Mouse (Mus musculus) Patski (cell line): ENCODE measurements at regions not wholly inside any gene's neighbourhood (a gene's known extent, or its start where the extent isn't known, plus 50 kb on each side); places are given as distances from the start of the nearest gene placed in this dataset.

Experiments used
- ATAC-seq: fragments of 100-300 bp; one replicate; pipeline ENCODE4 v1.8.0; 2021
- CTCF ChIA-PET: fragments of 350-600 bp; sonication (Branson Sonifier 250); formaldehyde crosslinking; loops from one replicate; lab custom pipeline; 2022; ENCODE audit warnings: inconsistent platforms; lab: Charles Lee
- POLR2A ChIA-PET: fragments of 350-600 bp; sonication (Branson Sonifier 250); formaldehyde crosslinking; loops from one replicate; lab custom pipeline; 2022; ENCODE audit warnings: antibody characterized with exemption, inconsistent platforms; lab: Charles Lee
- DNase-seq: peaks from one replicate; pipeline ENCODE4 v3.0.0-alpha.2; 2011; ENCODE audit warnings: low read depth, low spot score
- H3K27me3 ChIP-seq: fragments of 371-371 bp; one replicate; pipeline ENCODE4 v1.5.1; 2021
- CTCF ChIP-seq: fragments of 100-300 bp; IDR thresholded peaks from one replicate; pipeline ENCODE4 v1.5.1; 2021
- in situ Hi-C: fragments of 300-500 bp; cut with MboI; formaldehyde crosslinking; loops from 3 replicates; pipeline ENCODE4 v1.11.1; 2018; ENCODE audit warnings: low pct_unique_long_range_greater_than_20kb, mixed read lengths

DNA sequence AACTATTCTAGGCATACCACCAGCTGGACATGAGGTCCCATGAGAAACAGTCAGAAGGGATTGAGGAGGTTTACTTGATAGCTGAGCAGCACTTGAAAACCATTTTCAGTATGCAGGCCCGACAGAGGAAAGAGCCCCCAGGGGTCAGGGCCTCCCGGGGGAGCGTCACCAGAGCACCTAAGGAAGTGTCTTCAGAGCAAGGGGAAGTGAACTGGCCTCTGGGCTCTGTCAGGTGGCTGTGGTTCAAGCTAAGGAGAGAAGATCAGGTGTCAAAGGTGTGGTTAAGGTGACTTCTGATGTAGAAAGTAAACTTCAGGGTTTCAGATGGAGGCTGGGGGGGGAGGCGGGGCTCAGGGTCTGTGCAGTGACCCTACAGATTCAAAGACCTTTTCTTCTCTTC is 57.3 kb downstream of the Bhlhe40 start:
- ChIA-PET POLR2A (no interaction called here), CTCF (no interaction called here)
- TF ChIP-seq CTCF, result no peak
- in situ Hi-C loops, result no loop called here
- no peak for DNase-seq
- no peaks in the 10 kb centered on the region for H3K27me3 ChIP-seq
- no peak for ATAC-seq

DNA sequence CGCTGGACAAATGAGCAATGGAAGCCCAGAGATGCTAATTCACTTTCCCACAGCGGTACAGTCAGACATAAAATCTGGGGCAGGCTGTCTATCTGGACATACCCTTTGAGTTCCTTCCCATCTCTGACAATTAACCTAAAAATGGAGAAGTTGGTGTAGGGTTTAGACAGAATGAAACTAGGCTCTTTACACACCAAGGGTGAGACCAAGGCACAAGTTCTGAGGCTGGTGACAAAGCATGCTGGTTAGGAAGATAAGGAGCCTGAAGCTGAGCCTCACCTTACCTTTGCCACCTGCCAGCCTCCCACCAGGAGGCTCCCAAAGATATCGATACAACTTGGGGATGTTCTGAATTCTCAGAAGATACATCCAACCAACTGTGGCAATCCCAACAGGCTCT is 58.5 kb downstream of the Bhlhe40 start:
- in situ Hi-C loops, result no loop called here
- no peaks in the 10 kb centered on the region for H3K27me3 ChIP-seq
- ChIA-PET CTCF (no interaction called here), POLR2A (interaction anchor here (0.6 kb wide), 1 partner anchor 47 kb away, joined by 3 read pairs; no protein-coding TSS in a partner anchor)
- no peak for ATAC-seq
- TF ChIP-seq CTCF, result no peak
- DNase-seq, result no peak

DNA sequence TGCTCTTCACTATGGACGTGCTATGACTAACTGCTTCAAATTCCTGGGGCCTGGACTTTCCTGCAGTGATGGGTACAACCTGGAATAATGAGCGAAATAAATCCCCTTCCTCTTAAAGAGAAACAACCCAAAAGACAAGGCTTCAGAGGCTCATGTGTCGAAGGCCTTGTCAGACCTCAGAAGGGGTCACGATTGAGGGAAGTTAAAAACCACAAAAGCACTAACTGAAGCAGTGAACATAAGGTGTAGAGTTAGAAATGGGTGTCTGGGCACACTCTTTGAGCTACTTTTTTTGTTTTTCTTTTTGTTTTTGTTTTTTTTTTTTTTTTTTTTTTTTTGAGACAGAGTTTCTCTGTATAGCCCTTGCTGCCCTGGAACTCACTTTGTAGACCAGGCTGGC is 59.5 kb downstream of the Bhlhe40 start:
- POLR2A ChIA-PET, result interaction anchor here (0.6 kb wide), 1 partner anchor 28 kb away, joined by 3 read pairs; no protein-coding TSS in a partner anchor
- ATAC-seq (no peak), DNase-seq (no peak)
- CTCF ChIA-PET, result interaction anchor here (0.9 to 2.8 kb wide), 2 partner anchors 16 to 58 kb away, joined by 3 to 10 read pairs; no protein-coding TSS in a partner anchor
- no peak for TF ChIP-seq CTCF
- H3K27me3 ChIP-seq, result no peaks in the 10 kb centered on the region
- in situ Hi-C loops, result no loop called here

DNA sequence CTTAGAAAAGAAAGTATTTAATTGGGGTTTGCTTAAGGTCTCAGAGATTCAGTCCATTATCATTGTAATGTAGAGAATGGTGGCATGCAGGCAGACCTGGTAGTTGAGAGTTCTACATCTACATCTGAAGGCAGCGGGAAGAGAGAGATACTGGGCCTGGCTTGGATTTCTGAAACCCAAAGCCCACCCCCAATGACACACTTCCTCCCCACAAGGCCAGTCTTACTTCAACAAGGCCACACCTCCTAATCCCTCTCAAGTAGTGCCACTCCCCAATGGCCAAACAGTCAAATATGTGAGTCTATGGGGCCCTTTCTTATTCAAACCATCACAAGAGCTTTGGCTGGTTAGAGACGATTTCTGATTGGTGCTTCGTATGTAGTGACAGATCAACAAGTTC is 60.5 kb downstream of the Bhlhe40 start:
- in situ Hi-C loops, result no loop called here
- POLR2A ChIA-PET, result no interaction called here
- ATAC-seq (no peak), DNase-seq (no peak)
- no peak for TF ChIP-seq CTCF
- CTCF ChIA-PET, result interaction anchor here (1.0 to 2.8 kb wide), 4 partner anchors 10 to 311 kb away, joined by 3 to 10 read pairs (median 5); no protein-coding TSS in a partner anchor
- no peaks in the 10 kb centered on the region for H3K27me3 ChIP-seq

DNA sequence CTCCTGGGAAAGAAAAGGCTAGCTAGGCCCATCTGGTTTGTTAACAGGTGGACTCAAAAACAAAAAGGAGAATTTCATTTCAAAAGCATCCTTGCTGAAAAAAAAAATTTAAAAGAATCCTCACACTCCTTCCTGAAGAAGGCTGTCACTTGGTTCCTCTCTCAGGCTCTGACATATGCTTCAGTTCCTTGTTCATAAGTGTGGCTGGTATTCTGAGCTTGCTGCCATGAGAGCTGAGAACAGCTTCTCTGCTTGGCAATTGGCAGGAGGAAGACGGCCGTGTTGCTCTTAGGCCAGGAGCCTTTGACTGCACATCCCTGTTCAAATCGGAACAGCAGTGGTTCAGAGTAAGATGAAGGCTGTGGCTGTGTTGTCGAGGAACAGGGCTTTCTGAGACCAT is 61.1 kb downstream of the Bhlhe40 start:
- in situ Hi-C loops, result no loop called here
- ATAC-seq (no peak), DNase-seq (no peak)
- TF ChIP-seq CTCF, result no peak
- CTCF ChIA-PET, result interaction anchor here (0.9 to 2.8 kb wide), 6 partner anchors 10 to 311 kb away, joined by 3 to 10 read pairs (median 4); no protein-coding TSS in a partner anchor
- POLR2A ChIA-PET, result no interaction called here
- no peaks in the 10 kb centered on the region for H3K27me3 ChIP-seq

DNA sequence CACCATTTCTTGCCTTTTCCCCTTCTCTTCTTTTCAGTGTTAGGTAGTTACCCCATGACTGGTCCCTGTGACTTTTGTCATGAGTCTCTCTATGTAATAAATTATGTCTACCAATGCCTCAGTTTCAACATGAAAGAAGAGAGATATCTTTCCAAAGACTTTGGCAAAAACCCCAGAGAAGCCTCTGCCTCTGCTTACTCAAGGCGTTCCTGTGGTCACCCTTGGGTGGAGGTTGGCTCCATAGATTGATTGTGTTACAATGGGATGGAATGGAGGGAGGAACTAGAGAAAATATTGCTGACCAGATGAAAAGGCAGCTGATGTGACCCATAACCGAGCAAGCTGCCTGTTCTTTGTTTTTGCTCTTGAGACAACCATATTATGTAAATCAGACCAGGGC is 59.7 kb upstream of the Arl8b start:
- in situ Hi-C loops, result no loop called here
- ATAC-seq, result peak; percentile 78
- ChIA-PET POLR2A (no interaction called here), CTCF (interaction anchor here (0.6 to 1.1 kb wide), 3 partner anchors 10 to 309 kb away, joined by 3 to 5 read pairs (median 3); no protein-coding TSS in a partner anchor)
- no peak for TF ChIP-seq CTCF
- DNase-seq, result peak; percentile 77
- H3K27me3 ChIP-seq, result no peaks in the 10 kb centered on the region

DNA sequence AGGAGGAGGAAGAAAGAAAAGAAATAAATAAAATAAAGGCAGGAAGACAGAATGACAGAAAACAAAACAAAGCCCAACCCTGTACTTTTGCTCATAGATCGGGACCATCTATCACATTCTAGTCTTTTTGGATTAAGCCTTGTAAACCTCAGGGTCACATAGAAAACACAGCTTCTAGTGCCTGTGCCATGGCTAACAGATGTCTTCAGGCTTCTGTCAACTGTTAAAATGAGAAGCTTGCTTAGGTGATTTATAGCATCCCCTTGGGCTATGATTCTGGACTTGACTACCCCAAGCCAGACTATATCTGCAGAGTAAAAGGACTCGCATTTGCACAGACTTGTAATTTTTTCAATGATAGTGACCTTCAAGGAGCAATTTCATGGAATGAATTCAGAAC is 59.1 kb upstream of the Arl8b start:
- TF ChIP-seq CTCF, result no peak
- POLR2A ChIA-PET, result no interaction called here
- in situ Hi-C loops, result no loop called here
- H3K27me3 ChIP-seq, result no peaks in the 10 kb centered on the region
- CTCF ChIA-PET, result interaction anchor here (0.6 to 1.1 kb wide), 3 partner anchors 10 to 310 kb away, joined by 3 to 5 read pairs (median 3); no protein-coding TSS in a partner anchor
- ATAC-seq, result no peak
- DNase-seq, result no peak

DNA sequence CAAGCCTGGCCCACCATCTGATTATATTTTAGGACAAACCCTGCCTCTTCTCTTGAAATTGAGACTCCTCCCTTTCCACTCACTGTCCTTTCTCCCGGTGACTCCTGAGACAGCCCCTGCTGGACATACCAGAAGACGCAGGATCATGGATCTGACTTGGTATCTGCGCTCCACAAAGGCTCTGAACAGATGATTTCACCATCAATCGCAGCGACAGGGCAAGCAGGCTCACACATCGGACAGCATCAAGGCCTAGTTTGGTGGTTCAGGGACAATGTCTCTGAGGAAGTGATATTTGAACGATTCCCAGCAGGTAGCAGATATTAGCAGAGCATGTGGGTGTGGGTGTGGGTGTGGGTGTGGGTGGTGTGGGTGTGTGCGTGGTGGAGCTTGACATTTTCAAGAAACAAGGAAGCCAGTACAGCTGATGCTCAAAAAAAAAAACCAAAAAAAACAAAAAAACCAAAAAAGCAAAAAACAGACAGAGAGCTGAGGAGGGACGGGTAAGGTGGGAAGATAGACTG is 51.7 kb upstream of the Arl8b start:
- peak; percentile 22 for TF ChIP-seq CTCF
- in situ Hi-C loops, result loop anchor here (10.0 kb wide), 2 partner anchors 306 to 656 kb away; no protein-coding TSS in a partner anchor
- no peak for DNase-seq
- no peak for ATAC-seq
- ChIA-PET POLR2A (interaction anchor here (0.6 kb wide), 1 partner anchor 20 kb away, joined by 3 read pairs; no protein-coding TSS in a partner anchor), CTCF (interaction anchor here (1.4 to 1.6 kb wide), 2 partner anchors 10 to 314 kb away, joined by 3 to 5 read pairs; no protein-coding TSS in a partner anchor)
- H3K27me3 ChIP-seq, result no peaks in the 10 kb centered on the region
